Mouse (Mus musculus) hindbrain, postnatal 0 days (tissue): ENCODE measurements at regions not wholly inside any gene's neighbourhood (a gene's known extent, or its start where the extent isn't known, plus 50 kb on each side); places are given as distances from the start of the nearest gene placed in this dataset.

Source experiments
- ATAC-seq: fragments of 200-750 bp; cut with Nextera tagmentation; 2 replicates; pipeline ENCODE4 v1.8.0; 2017; ENCODE audit warnings: mild to moderate bottlenecking, moderate TSS enrichment, moderate library complexity
- DNase-seq: peaks from one replicate; pipeline ENCODE4 v3.0.0-alpha.2; 2015; ENCODE audit warnings: low spot score
- H3K27ac ChIP-seq: fragments of 300-500 bp; sonication (generic); 2 replicates; pipeline ENCODE4 v1.5.1; 2014; ENCODE audit warnings: mild to moderate bottlenecking
- H3K27me3 ChIP-seq: fragments of 300-500 bp; sonication (generic); 2 replicates; pipeline ENCODE4 v1.6.1; 2014; ENCODE audit warnings: low read length, mixed read lengths; ENCODE audit not compliant: insufficient read depth
- H3K36me3 ChIP-seq: fragments of 300-500 bp; sonication (generic); 2 replicates; pipeline ENCODE4 v1.6.1; 2014; ENCODE audit warnings: low read length, mixed read lengths; ENCODE audit not compliant: insufficient read depth
- H3K4me1 ChIP-seq: fragments of 300-500 bp; sonication (generic); 2 replicates; pipeline ENCODE4 v1.6.1; 2014; ENCODE audit warnings: antibody characterized with exemption, low read length, mixed read lengths; ENCODE audit not compliant: insufficient read depth
- H3K4me2 ChIP-seq: fragments of 300-500 bp; sonication (generic); 2 replicates; pipeline ENCODE4 v1.6.1; 2014; ENCODE audit warnings: low read depth, mild to moderate bottlenecking, low read length, moderate library complexity, mixed read lengths
- H3K4me3 ChIP-seq: fragments of 300-500 bp; sonication (generic); 2 replicates; pipeline ENCODE4 v1.5.1; 2014; ENCODE audit warnings: low read length
- H3K9ac ChIP-seq: fragments of 300-500 bp; sonication (generic); replicated peaks from 2 replicates; pipeline ENCODE4 v1.6.1; 2014; ENCODE audit warnings: mild to moderate bottlenecking, low read length, moderate library complexity, mixed read lengths
- H3K9me3 ChIP-seq: fragments of 300-500 bp; sonication (generic); 2 replicates; pipeline ENCODE4 v1.6.1; 2016; ENCODE audit warnings: low read length, mixed read lengths
- CTCF ChIP-seq: IDR thresholded peaks from 2 replicates; pipeline ENCODE4 v1.5.1; 2016; ENCODE audit warnings: antibody characterized with exemption, control low read depth, low read depth
- WGBS: fragments of 180-500 bp; shearing (Covaris S2); extraction: QIAGEN DNeasy Blood & Tissue Kit; methylation state at CpG from one replicate; pipeline ENCODE4 v1.1.7; 2014; 5-methylcytosine and 5-hydroxymethylcytosine counted together

DNA sequence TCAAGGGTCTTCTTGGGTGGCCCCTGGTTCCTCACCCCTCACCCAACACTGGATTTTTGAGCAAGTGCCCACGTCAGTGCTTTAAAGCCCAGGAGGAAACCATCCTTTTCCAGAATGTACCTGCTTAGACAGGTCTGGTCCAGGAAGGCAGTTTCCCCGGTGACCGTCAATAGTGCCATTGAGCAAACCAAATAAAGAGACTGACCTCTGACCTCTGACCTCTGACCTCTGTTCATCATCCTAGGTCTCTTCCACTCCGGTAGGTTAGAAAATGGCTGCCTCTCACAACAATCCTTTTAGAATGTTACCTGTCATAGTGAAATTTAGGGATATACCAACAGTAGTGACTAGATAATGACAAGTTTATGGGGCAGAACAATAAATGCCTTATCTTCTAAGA is 164.5 kb downstream of the Calcrl start:
- DNase-seq (no peak), ATAC-seq (no peak)
- 60% methylated on average over 4 of the region's 4 CpGs for WGBS
- no peak for TF ChIP-seq CTCF
- Histone ChIP-seq H3K4me2 (no peak overlapping the region), H3K4me1 (no peaks in the 10 kb centered on the region), H3K9me3 (no peaks in the 10 kb centered on the region), H3K9ac (no peak overlapping the region), H3K27ac (no peak overlapping the region), H3K27me3 (no peaks in the 10 kb centered on the region), H3K36me3 (no peaks in the 10 kb centered on the region), H3K4me3 (no peak overlapping the region)

DNA sequence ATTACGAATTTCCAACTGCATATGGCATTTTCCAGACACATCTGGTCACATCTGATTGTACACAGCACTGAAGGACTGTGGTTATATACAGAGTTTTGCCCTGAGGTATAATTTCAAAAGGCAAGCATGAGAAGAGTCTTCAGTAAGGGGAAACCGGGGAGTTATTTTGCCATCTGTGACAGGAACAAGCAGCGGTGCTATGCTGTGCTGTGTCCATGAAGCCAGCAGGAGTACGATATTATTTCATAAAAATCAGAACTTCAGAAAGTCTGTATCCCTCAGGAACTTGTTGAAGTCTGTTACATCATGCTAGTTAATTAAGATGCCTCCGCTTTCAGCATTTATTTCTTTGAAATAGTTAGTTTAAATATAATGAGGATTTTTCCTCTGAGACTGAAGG is 163.7 kb downstream of the Calcrl start:
- TF ChIP-seq CTCF, result no peak
- H3K4me1 ChIP-seq, result no peaks in the 10 kb centered on the region
- no peaks in the 10 kb centered on the region for H3K27me3 ChIP-seq
- H3K9me3 ChIP-seq, result no peaks in the 10 kb centered on the region
- DNase-seq (no peak), ATAC-seq (no peak)
- no peak overlapping the region for H3K4me3 ChIP-seq
- no peak overlapping the region for H3K27ac ChIP-seq
- H3K4me2 ChIP-seq, result no peak overlapping the region
- H3K9ac ChIP-seq, result no peak overlapping the region
- H3K36me3 ChIP-seq, result no peaks in the 10 kb centered on the region
- 83% methylated on average over 5 of the region's 5 CpGs for WGBS

DNA sequence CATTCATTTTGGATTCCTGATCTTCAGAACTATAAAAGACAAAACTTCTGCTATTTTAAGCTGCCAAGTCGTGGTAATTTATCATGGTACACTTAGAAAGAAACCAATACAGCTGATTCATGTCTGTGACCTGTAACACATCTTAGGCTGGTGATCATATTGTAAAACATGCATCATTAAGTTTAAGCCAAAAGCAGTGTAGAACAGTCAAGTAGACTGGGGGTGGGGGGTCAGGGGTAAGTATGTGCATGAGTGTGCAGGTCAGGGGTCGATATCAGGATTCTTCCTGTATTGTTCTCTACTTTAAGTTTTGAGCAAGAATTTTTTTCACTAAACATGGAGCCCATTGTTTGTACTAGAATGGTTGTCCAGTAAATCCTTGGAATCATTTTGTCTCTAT is 160.7 kb downstream of the Calcrl start:
- WGBS, result 77% methylated on average over 2 of the region's 2 CpGs
- Histone ChIP-seq H3K4me1 (no peaks in the 10 kb centered on the region), H3K27ac (no peak overlapping the region), H3K4me2 (no peak overlapping the region), H3K27me3 (no peaks in the 10 kb centered on the region), H3K9me3 (no peaks in the 10 kb centered on the region), H3K4me3 (no peak overlapping the region), H3K36me3 (no peaks in the 10 kb centered on the region), H3K9ac (no peak overlapping the region)
- DNase-seq, result no peak
- TF ChIP-seq CTCF, result no peak
- ATAC-seq, result no peak

DNA sequence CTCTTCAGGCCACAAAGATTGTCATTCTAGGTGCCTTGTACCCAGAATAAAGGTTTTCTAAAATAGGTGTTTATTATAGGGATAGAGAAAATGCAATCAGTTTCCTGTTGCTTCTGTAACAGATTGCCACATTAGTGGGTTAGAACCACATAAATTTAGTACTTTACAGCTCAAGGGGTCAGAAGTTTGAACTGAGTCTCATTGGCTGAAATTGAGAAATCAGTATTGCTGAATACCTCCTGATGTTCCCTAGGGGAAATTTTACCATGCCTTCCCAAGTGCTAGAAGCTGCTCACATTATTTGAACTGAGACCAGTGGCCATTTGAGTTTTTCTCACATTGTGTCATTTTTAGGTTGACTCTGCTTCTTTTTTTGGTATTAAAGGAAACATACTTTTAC is 160.2 kb downstream of the Calcrl start:
- no peaks in the 10 kb centered on the region for H3K27me3 ChIP-seq
- no peak for TF ChIP-seq CTCF
- no peak for DNase-seq
- H3K4me1 ChIP-seq, result no peaks in the 10 kb centered on the region
- no peak overlapping the region for H3K4me2 ChIP-seq
- H3K9ac ChIP-seq, result no peak overlapping the region
- H3K9me3 ChIP-seq, result no peaks in the 10 kb centered on the region
- ATAC-seq, result no peak
- no peak overlapping the region for H3K27ac ChIP-seq
- no peaks in the 10 kb centered on the region for H3K36me3 ChIP-seq
- H3K4me3 ChIP-seq, result no peak overlapping the region

DNA sequence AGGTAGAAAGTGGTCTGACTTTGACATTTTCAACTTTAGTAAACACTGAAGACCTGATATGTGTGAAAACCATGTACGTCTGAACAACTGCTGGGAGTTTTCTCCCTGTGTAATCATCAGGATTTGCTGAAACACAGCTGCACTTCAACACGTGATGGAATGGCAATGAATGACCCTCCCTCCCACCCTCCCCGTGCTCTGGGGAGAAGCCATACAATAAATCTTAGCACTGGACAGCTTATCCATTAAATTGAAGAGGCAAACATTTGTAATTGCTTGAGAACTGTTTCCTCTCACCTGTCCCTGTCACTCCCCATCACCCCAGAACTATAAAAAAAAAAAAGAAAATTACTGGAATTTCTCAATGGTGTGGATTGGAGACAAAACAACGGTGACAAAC is 159.1 kb downstream of the Calcrl start:
- H3K4me1 ChIP-seq, result no peaks in the 10 kb centered on the region
- no peak for TF ChIP-seq CTCF
- no peak overlapping the region for H3K27ac ChIP-seq
- no peaks in the 10 kb centered on the region for H3K27me3 ChIP-seq
- H3K4me2 ChIP-seq, result no peak overlapping the region
- H3K36me3 ChIP-seq, result no peaks in the 10 kb centered on the region
- H3K4me3 ChIP-seq, result no peak overlapping the region
- H3K9ac ChIP-seq, result no peak overlapping the region
- WGBS, result 57% methylated on average over 4 of the region's 4 CpGs
- no peaks in the 10 kb centered on the region for H3K9me3 ChIP-seq
- DNase-seq, result no peak
- no peak for ATAC-seq

DNA sequence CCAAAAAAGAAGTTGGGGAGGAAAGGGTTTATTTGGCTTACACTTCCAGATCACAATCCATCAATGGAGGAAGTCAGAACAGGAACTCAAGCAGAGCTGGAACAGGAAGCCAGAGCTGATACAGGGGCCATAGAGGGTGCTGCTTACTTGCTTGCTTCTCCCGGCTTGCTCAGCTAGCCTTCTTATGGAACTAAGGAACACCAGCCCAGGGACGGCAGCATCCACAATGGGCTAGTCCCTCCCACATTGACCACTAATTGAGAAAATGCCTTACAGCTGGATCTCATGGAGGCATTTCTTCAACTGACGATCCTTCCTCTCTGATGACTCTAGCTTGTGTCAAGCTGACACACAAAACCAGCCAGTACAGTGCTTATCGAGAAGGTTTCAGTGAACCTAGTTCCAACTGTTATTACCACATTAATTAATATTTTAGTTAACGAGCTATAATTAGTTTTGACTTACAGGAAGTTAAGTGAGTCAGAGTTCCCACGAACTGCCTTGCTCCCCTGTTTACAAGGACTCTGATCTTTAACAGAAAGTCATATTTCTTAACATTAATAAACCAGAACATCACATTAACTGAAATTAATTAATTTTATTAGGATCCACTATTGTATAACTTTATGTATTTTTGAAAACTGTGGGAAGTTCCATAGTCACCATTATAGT is 158.2 kb downstream of the Calcrl start:
- Histone ChIP-seq H3K4me2 (no peak overlapping the region), H3K36me3 (no peaks in the 10 kb centered on the region), H3K27ac (no peak overlapping the region), H3K4me3 (no peak overlapping the region), H3K9me3 (no peaks in the 10 kb centered on the region), H3K27me3 (no peaks in the 10 kb centered on the region), H3K9ac (no peak overlapping the region), H3K4me1 (no peaks in the 10 kb centered on the region)
- WGBS, result 65% methylated on average over 6 of the region's 6 CpGs
- ATAC-seq (no peak), DNase-seq (no peak)
- TF ChIP-seq CTCF, result no peak

DNA sequence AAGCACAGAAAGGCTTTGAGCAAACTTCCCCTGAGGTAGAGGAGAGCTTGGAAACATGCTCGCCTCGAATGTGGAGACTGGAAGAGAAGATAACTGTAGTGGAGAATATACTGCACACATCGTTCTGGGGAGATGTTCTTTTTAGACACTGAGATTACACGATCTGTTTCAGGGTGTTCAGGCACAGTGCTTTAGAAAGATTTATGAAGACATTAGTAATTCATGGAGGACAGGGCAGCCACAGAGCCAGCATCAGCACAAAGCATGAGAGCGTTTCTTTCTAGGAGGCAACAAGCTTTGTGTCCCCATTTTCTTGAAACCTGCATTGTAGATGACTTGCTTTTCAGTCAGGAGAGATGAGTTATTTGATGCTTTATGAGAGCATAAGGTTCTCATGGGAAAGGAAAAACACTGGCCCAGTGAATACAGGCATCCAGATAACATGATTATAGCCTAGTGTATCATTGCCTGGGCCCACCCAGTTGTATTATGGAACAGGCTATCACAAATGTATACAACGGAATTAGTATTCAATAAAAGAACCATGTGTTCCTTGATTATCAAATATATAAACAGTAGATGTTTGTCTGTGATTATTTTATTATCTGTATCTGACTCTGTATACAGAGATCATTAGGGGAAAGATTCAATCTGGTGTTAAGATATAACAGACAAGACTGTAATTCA is 151.0 kb downstream of the Calcrl start:
- DNase-seq, result no peak
- no peak overlapping the region for H3K9ac ChIP-seq
- no peaks in the 10 kb centered on the region for H3K27me3 ChIP-seq
- TF ChIP-seq CTCF, result no peak
- ATAC-seq, result no peak
- no peaks in the 10 kb centered on the region for H3K9me3 ChIP-seq
- H3K36me3 ChIP-seq, result no peaks in the 10 kb centered on the region
- H3K4me3 ChIP-seq, result no peak overlapping the region
- 77% methylated on average over 6 of the region's 6 CpGs for WGBS
- H3K27ac ChIP-seq, result no peak overlapping the region
- no peaks in the 10 kb centered on the region for H3K4me1 ChIP-seq
- no peak overlapping the region for H3K4me2 ChIP-seq
